Mouse (Mus musculus): Measurements from ENCODE around the gene Ccr8.

DNA sequence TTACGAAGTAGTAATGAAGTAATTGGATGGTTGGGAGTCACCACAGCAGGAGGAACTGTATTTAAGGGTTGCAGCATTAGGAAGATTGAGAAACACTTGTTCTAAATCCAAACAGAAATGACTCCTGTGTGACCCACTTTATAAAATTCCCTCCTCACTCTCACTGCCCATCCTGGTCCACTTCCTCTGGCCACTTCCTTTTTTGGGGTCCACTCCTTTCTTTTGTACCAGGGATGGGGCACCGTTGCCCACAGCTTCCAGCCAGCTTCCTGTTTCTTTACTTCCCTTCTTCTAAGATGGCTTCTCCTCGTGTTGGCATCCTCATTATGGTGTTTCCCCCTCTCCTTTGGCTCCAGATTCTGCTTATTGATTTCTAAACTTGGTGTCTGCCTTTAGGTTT lies 33.2 kb upstream of the Ccr8 start:
- TF ChIP-seq CTCF (IDR thresholded peaks at IDR 0.05; ENCODE audit: low read depth) (no peak), EP300 (optimal IDR thresholded peaks at IDR 0.05) (no peak)
